Mouse (Mus musculus) cortical plate, adult 2 months (tissue): ENCODE measurements at regions not wholly inside any gene's neighbourhood (a gene's known extent, or its start where the extent isn't known, plus 50 kb on each side); places are given as distances from the start of the nearest gene placed in this dataset.

Experiments
- CTCF ChIP-seq: fragments of 200-500 bp; IDR thresholded peaks from 2 replicates; pipeline ENCODE4 v1.5.1; 2011; ENCODE audit warnings: mild to moderate bottlenecking, control low read depth, low read length; ENCODE audit not compliant: insufficient read depth; ENCODE audit errors: extremely low read depth
- POLR2A ChIP-seq: fragments of 200-500 bp; IDR thresholded peaks from 2 replicates; pipeline ENCODE4 v1.6.1; 2011; ENCODE audit warnings: mild to moderate bottlenecking, low read length, control low read depth; ENCODE audit not compliant: insufficient read depth; ENCODE audit errors: extremely low read depth

DNA sequence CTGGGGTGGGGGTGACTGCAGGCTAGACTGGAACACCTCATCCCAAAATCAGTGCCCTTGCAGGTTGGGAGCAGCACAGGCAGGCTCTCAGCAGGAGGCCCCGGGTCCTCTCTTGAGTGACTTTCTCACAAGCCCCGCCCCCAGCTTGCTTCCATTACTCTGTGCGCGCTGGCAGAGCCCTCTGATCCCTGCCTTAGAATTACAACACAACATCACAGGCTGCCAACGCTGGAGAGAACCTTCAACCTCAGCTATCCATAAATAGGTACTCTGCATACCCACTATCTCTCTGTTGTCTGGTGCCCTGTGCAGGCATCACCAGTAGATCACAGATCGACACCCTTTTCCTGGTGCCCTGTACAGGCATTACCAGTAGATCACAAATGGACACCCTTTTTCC, 139.1 kb upstream of the Igsf21 start:
- TF ChIP-seq CTCF (no peak), POLR2A (no peak)
